Mouse (Mus musculus) right cerebral cortex, postnatal 36 days (tissue): ENCODE measurements at regions not wholly inside any gene's neighbourhood (a gene's known extent, or its start where the extent isn't known, plus 50 kb on each side); places are given as distances from the start of the nearest gene placed in this dataset.

ENCODE experiments used
- DNase-seq, 2 experiments: peaks; one replicate each; pipeline ENCODE4 v3.0.0; 2022; ENCODE audit warnings: low spot score in 2 of 2, mixed read lengths in 1 of 2

- peak in 1 of 2 experiments; percentile 2 for DNase-seq
Observed at GRCm38 (mm10) chr6:109533526-109533925, 705.1 kb downstream of the Edem1 start.

DNA sequence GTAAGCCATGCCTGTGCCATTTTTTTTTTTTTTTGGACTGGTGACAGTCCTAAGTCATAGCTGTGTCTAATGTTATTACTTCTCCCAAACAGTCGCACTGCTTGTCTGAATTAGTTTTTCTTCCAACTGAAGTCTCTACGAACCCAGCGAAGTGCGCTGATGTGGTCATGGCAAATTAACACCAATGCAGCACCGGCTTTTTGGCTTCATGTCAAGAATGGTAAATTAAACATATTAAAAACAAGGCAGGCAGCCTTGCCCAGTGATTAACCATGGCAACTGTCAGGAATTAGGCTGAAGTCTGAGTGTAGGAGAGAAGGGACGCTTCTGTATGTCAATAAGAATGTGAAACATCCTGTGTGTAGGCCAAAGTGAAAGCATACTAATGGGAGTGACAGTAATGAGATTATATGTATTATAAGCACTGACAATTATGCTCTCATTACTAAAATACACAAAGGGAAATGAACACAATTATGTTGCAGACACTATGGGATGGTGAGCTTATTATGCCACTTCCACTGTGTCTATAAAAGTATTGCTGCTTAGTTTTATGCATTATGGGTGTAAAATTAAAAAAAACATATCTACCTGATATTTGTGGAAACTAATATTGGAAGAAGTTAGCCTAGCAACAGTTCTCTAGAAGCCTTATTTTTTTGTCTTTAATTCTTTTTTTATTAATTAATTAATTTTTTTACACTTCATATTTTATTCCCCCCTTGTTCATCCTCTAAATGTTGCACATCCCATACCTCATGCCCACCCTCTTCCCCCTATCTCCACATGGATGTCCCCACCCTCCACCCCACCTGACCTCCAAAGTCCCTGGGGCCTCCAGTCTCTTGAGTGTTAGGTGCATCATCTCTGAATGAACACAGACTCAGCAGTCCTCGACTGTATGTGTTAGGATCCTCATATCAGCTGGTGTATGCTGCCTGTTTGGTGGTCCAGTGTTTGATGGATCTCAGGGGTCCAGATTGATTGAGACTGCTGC lies 714.8 kb downstream of the Edem1 start:
- no peak for DNase-seq

GRCm38 (mm10) chr6:109552316-109552715 lies 723.9 kb downstream of the Edem1 start:
- DNase-seq: no peak
